Mouse (Mus musculus): ENCODE results near the gene Oas1a. TPM values are rescaled to one million over a fixed set of nuclear protein-coding genes. Genes with fewer than 3 reads are reported as not detected.

Gene Oas1a
- polyA plus RNA-seq, 1 experiment: 33.1 TPM

- no peak for DNase-seq (ENCODE audit: low read depth, low spot score)
Observed at GRCm38 (mm10) chr5:120859241-120859640, 48.1 kb downstream of the Oas1a start.

DNA sequence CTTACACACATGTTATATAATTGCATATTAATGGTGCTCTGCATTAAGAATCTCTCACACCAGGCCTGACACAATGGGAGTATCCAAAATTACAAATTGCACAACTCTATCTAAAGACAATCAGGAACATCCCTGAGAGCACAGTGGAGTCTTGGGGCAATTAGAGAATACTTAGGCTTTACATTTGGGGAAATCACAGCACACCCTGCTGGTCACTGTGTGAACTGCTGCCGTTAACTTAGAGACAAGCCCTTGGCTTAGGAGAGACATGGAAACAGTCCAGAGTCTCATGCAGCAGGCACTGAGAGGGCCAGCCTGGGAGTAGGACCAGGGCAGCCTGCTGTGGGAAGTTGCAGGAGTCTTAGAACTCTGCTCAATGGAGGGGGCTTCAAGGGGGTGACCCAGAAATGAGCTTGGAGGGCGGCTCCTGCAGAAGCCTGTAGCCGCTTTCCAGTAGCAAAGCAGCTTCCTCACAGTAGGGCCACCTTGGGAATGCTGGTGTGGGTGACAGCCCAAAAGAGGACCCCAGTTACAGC, 57.7 kb downstream of the Oas1a start:
- WGBS: 65% methylated on average over 3 of the region's 3 CpGs
- DNase-seq (ENCODE audit: low read depth, low spot score): no peak

More at GRCm38 (mm10) chr5:120859241-120859640, 48.1 kb downstream of the Oas1a start:
- WGBS: 73% methylated on average over 2 of the region's 2 CpGs

DNA sequence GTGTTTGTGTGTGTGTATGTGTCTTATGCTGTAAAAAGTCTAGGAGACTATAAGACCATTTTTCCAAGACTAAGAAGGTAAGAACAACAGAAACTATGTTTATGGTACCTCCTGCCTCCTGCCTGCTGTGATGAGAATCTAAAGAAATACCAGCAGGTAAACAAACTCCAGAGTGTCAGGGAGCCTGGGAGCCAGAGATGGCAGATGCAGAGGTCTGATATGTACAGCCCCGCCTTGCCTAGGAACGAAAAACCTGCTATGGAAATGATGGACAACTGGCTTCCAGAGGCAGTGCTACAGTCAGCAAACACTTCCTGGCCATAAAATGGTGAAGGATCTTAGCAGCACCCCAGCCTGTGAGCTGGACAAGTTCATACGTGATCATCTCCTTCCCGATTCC, 60.3 kb downstream of the Oas1a start, which contains the start of gene Oas1f:
Oas1f (plus strand) TSS at position 301 of the 400 bp plus-strand sequence.
- 15% methylated on average over 4 of the region's 4 CpGs for WGBS
- DNase-seq (ENCODE audit: low read depth, low spot score): no peak

Other genes starting within 250 kb of the Oas1a start
- 19.7 and 20.8 TPM in 2 replicates for gene Dtx1, start 195.6 kb downstream of the Oas1a start, polyA plus RNA-seq (2012; rRNA removed)
- 3.9 and 6.4 TPM in 2 replicates for gene Oas2, start 157.7 kb downstream of the Oas1a start, polyA plus RNA-seq (2012; rRNA removed)
- gene Oas3, start 129.9 kb downstream of the Oas1a start, polyA plus RNA-seq (2012; rRNA removed): 10.9 and 36.1 TPM in 2 replicates
- gene Oas1e, start 112.0 kb downstream of the Oas1a start, polyA plus RNA-seq (2012; rRNA removed): 0.06 and 0.75 TPM in 2 replicates
- 1.5 and 1.7 TPM in 2 replicates for gene Oas1c, start 95.0 kb downstream of the Oas1a start, polyA plus RNA-seq (2012; rRNA removed)
- gene Oas1f, start 60.2 kb downstream of the Oas1a start, polyA plus RNA-seq (2012; rRNA removed): 0.62 and 1.3 TPM in 2 replicates
- gene Oas1h, start 46.1 kb downstream of the Oas1a start, polyA plus RNA-seq (2012; rRNA removed): not detected in 2 replicates
- 19.2 and 41.4 TPM in 2 replicates for gene Oas1g, start 19.9 kb downstream of the Oas1a start, polyA plus RNA-seq (2012; rRNA removed)
- gene Oas1d, start 7.0 kb upstream of the Oas1a start, polyA plus RNA-seq (2012; rRNA removed): 0.22 and 0.42 TPM in 2 replicates
- gene Rph3a, start 102.6 kb upstream of the Oas1a start, polyA plus RNA-seq (2012; rRNA removed): 0.31 and 0.33 TPM in 2 replicates